Mouse (Mus musculus) MEL (cell line): ENCODE measurements around the gene Mysm1. TPM values are rescaled to one million over a fixed set of nuclear protein-coding genes. Genes with fewer than 3 reads are reported as not detected.

Source experiments
- DNase-seq: peaks from one replicate; pipeline ENCODE4 v3.0.0; 2011; ENCODE audit warnings: low read depth, low spot score
- H3K27ac ChIP-seq: 2 replicates; pipeline ENCODE4 v1.5.1; 2012; ENCODE audit warnings: low read depth, mild to moderate bottlenecking, control low read depth, low read length, moderate library complexity; ENCODE audit not compliant: control insufficient read depth
- H3K27me3 ChIP-seq, 2 experiments: fragments of 150-350 bp in 1 of 2; sonication (generic) in 1 of 2; 2 replicates each; pipeline ENCODE4 v1.6.1; 2012; ENCODE audit warnings: low read length in 2 of 2, mild to moderate bottlenecking in 2 of 2, improper control_type of control experiment in 1 of 2, moderate library complexity in 1 of 2; ENCODE audit not compliant: insufficient read depth in 2 of 2, control insufficient read depth in 1 of 2
- H3K36me3 ChIP-seq, 2 experiments: 2 replicates each; pipeline ENCODE4 v1.6.1; 2012 to 2014; ENCODE audit warnings: low read length in 2 of 2, improper control_type of control experiment in 1 of 2, inconsistent platforms in 1 of 2, mild to moderate bottlenecking in 1 of 2; ENCODE audit not compliant: insufficient read depth in 2 of 2, control insufficient read depth in 1 of 2
- H3K4me1 ChIP-seq, 2 experiments: fragments of 150-350 bp in 1 of 2; sonication (generic) in 1 of 2; 2 replicates each; pipeline ENCODE4 v1.6.1; 2012; ENCODE audit warnings: low read length in 2 of 2, improper control_type of control experiment in 1 of 2, mild to moderate bottlenecking in 1 of 2; ENCODE audit not compliant: insufficient read depth in 2 of 2, control insufficient read depth in 1 of 2
- H3K4me3 ChIP-seq, 2 experiments: fragments of 150-350 bp in 1 of 2; sonication (generic) in 1 of 2; 2 replicates each; pipeline ENCODE4 v1.5.1; 2012; ENCODE audit warnings: low read depth in 2 of 2, low read length in 2 of 2, mild to moderate bottlenecking in 2 of 2, moderate library complexity in 2 of 2, control low read depth in 1 of 2, improper control_type of control experiment in 1 of 2; ENCODE audit not compliant: control insufficient read depth in 1 of 2, insufficient read depth in 1 of 2
- H3K79me2 ChIP-seq: 2 replicates; pipeline ENCODE4 v1.6.1; 2012; ENCODE audit warnings: mild to moderate bottlenecking, low read length, moderate library complexity; ENCODE audit not compliant: control insufficient read depth, poor library complexity, insufficient read depth
- H3K9ac ChIP-seq: 2 replicates; pipeline ENCODE4 v1.6.1; 2012; ENCODE audit warnings: low read depth, mild to moderate bottlenecking, control low read depth, low read length, moderate library complexity; ENCODE audit not compliant: control insufficient read depth, poor library complexity, severe bottlenecking
- H3K9me3 ChIP-seq: fragments of 150-350 bp; sonication (generic); replicated peaks from 2 replicates; pipeline ENCODE4 v1.6.1; 2012; ENCODE audit warnings: mild to moderate bottlenecking, low read length, improper control_type of control experiment, moderate library complexity; ENCODE audit not compliant: insufficient read depth
- BHLHE40 ChIP-seq: IDR thresholded peaks from 2 replicates; pipeline ENCODE4 v1.6.1; 2012; ENCODE audit warnings: low read depth, mild to moderate bottlenecking, inconsistent platforms, low read length, improper control_type of control experiment, borderline replicate concordance
- CHD1 ChIP-seq: IDR thresholded peaks from 2 replicates; pipeline ENCODE4 v1.6.1; 2012; ENCODE audit warnings: low read depth, mild to moderate bottlenecking, inconsistent platforms, low read length, improper control_type of control experiment
- CTCF ChIP-seq, 3 experiments: IDR thresholded peaks in 2 of 3; conservative IDR thresholded peaks in 1 of 3; 2 replicates each; pipeline ENCODE4 v1.5.1; 2011 to 2012; ENCODE audit warnings: low read length in 3 of 3, low read depth in 2 of 3, mild to moderate bottlenecking in 2 of 3, improper control_type of control experiment in 1 of 3, inconsistent platforms in 1 of 3, mixed read lengths in 1 of 3, moderate library complexity in 1 of 3; ENCODE audit not compliant: control insufficient read depth in 1 of 3, insufficient read depth in 1 of 3, poor library complexity in 1 of 3, severe bottlenecking in 1 of 3
- ELF1 ChIP-seq: IDR thresholded peaks from 2 replicates; pipeline ENCODE4 v1.6.1; 2014; ENCODE audit warnings: low read depth, mild to moderate bottlenecking, inconsistent platforms, low read length, improper control_type of control experiment, moderate library complexity
- EP300 ChIP-seq, 2 experiments: IDR thresholded peaks; 2 replicates each; pipeline ENCODE4 v1.6.1; 2011; ENCODE audit warnings: improper control_type of control experiment in 2 of 2, low read length in 2 of 2, low read depth in 1 of 2, mild to moderate bottlenecking in 1 of 2
- JUND ChIP-seq: IDR thresholded peaks from 2 replicates; pipeline ENCODE4 v1.6.1; 2011; ENCODE audit warnings: low read depth, mild to moderate bottlenecking, improper control_type of control experiment, low read length
- KAT2A ChIP-seq: conservative IDR thresholded peaks from 2 replicates; pipeline ENCODE4 v1.6.1; 2012; ENCODE audit warnings: low read depth, low read length, improper control_type of control experiment, inconsistent platforms
- MAFK ChIP-seq: IDR thresholded peaks from 2 replicates; pipeline ENCODE4 v1.6.1; 2011; ENCODE audit warnings: low read depth, mild to moderate bottlenecking, low read length, improper control_type of control experiment, borderline replicate concordance
- MAX ChIP-seq: IDR thresholded peaks from 2 replicates; pipeline ENCODE4 v1.6.1; 2011; ENCODE audit warnings: low read length, improper control_type of control experiment
- MAZ ChIP-seq: IDR thresholded peaks from 2 replicates; pipeline ENCODE4 v1.6.1; 2012; ENCODE audit warnings: low read depth, mild to moderate bottlenecking, inconsistent platforms, low read length, improper control_type of control experiment
- MYB ChIP-seq: IDR thresholded peaks from 2 replicates; pipeline ENCODE4 v1.6.1; 2011; ENCODE audit warnings: mild to moderate bottlenecking, low read depth, low read length, improper control_type of control experiment
- MYC ChIP-seq: IDR thresholded peaks from 2 replicates; pipeline ENCODE4 v1.6.1; 2011; ENCODE audit warnings: low read depth, mild to moderate bottlenecking, low read length, improper control_type of control experiment, moderate library complexity
- NRF1 ChIP-seq: IDR thresholded peaks from 2 replicates; pipeline ENCODE4 v1.6.1; 2014; ENCODE audit warnings: low read depth, mild to moderate bottlenecking, inconsistent platforms, low read length, improper control_type of control experiment, moderate library complexity; ENCODE audit not compliant: poor library complexity, insufficient read depth, severe bottlenecking
- RAD21 ChIP-seq: IDR thresholded peaks from 2 replicates; pipeline ENCODE4 v1.6.1; 2011; ENCODE audit warnings: mild to moderate bottlenecking, low read depth, low read length, improper control_type of control experiment
- RCOR1 ChIP-seq: IDR thresholded peaks from 2 replicates; pipeline ENCODE4 v1.6.1; 2012; ENCODE audit warnings: low read depth, mild to moderate bottlenecking, inconsistent platforms, low read length, improper control_type of control experiment
- SIN3A ChIP-seq: IDR thresholded peaks from 2 replicates; pipeline ENCODE4 v1.6.1; 2012; ENCODE audit warnings: low read length, improper control_type of control experiment, inconsistent platforms
- SMC3 ChIP-seq: IDR thresholded peaks from 2 replicates; pipeline ENCODE4 v1.6.1; 2011; ENCODE audit warnings: low read depth, low read length, improper control_type of control experiment
- TAL1 ChIP-seq: IDR thresholded peaks from 2 replicates; pipeline ENCODE4 v1.6.1; 2012; ENCODE audit warnings: mild to moderate bottlenecking, inconsistent platforms, low read length, moderate library complexity, mixed read lengths
- UBTF ChIP-seq: IDR thresholded peaks from 2 replicates; pipeline ENCODE4 v1.6.1; 2012; ENCODE audit warnings: low read depth, mild to moderate bottlenecking, inconsistent platforms, low read length, improper control_type of control experiment, moderate library complexity, borderline replicate concordance; ENCODE audit not compliant: insufficient read depth
- USF2 ChIP-seq, 2 experiments: IDR thresholded peaks; 2 replicates each; pipeline ENCODE4 v1.6.1; 2011 to 2012; ENCODE audit warnings: improper control_type of control experiment in 2 of 2, low read length in 2 of 2, borderline replicate concordance in 1 of 2, inconsistent platforms in 1 of 2, low read depth in 1 of 2, mild to moderate bottlenecking in 1 of 2; ENCODE audit not compliant: insufficient read depth in 1 of 2
- ZKSCAN1 ChIP-seq: IDR thresholded peaks from 2 replicates; pipeline ENCODE4 v1.6.1; 2012; ENCODE audit warnings: low read depth, mild to moderate bottlenecking, inconsistent platforms, low read length, improper control_type of control experiment, moderate library complexity
- ZMIZ1 ChIP-seq: IDR thresholded peaks from 2 replicates; pipeline ENCODE4 v1.6.1; 2012; ENCODE audit warnings: low read depth, mild to moderate bottlenecking, inconsistent platforms, low read length, improper control_type of control experiment, moderate library complexity
- polyA plus RNA-seq, 2 experiments: library from polyadenylated mRNA; stranded (reverse) in 1 of 2; unstranded in 1 of 2; fragments of >175 nt in 1 of 2; fragments of >200 nt in 1 of 2; gene quantifications; 2 replicates each; pipeline versions ENCODE4 v1.2.1 to v1.2.4; 2012; ENCODE audit warnings: low replicate concordance in 2 of 2, low read depth in 1 of 2; ENCODE audit not compliant: insufficient read length in 2 of 2, insufficient read depth in 1 of 2, missing spikeins in 1 of 2
- total RNA-seq: library from RNA; depleted of rRNA; stranded (reverse); fragments of 300-350 nt; gene quantifications from 2 replicates; pipeline ENCODE4 v1.2.3, GENCODE M21; 2012

The Mysm1 gene
- total and polyA plus RNA-seq, 3 experiments = 10.8 to 14.8 TPM; not detected in 1

DNA sequence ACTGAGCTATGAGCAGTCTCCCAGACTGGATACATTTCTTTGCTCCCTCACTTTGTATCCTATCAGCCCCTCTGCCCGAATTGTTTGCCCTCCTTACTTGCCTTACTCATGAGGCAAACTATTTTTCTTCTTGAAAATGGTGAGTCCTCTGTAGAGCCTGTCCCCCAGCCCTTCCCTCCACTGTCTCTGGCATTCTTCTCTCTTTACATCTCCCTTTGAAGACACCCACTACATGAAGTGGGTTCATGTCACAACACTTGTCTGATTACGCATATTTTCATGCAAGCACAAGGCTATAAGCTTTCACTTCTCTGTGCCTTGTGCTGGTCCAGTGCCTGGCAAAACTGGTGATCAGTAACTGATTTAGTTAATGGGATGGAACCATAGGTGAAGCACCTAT, 41.3 kb upstream of the Mysm1 start:
- Histone ChIP-seq H3K79me2 (no peaks in the 10 kb centered on the region), H3K9ac (no peak overlapping the region)

GRCm38 (mm10) chr4:95018221-95018620, 39.3 kb upstream of the Mysm1 start:
- no peaks in the 10 kb centered on the region for H3K4me1 ChIP-seq
- H3K9ac ChIP-seq = no peak overlapping the region
- no peaks in the 10 kb centered on the region for H3K9me3 ChIP-seq
- H3K4me3 ChIP-seq = no peak overlapping the region
- no peaks in the 10 kb centered on the region for H3K79me2 ChIP-seq
- DNase-seq = no peak
- TF ChIP-seq CHD1 (no peak), CTCF (IDR thresholded peaks at IDR 0.05 in 2 of 3, conservative IDR thresholded peaks at IDR 0.05 in 1 of 3; ENCODE audit: control insufficient read depth in 1 of 3, insufficient read depth in 1 of 3, low read depth in 2 of 3, low read length in 3 of 3, poor library complexity in 1 of 3, severe bottlenecking in 1 of 3) (no peak), BHLHE40 (no peak), MYC (no peak), SMC3 (no peak), ELF1 (no peak)
- no peaks in the 10 kb centered on the region; a peak in 1 of 4 replicates for H3K27me3 ChIP-seq
- H3K27ac ChIP-seq = no peak overlapping the region
- H3K36me3 ChIP-seq = no peaks in the 10 kb centered on the region

More for the DNA sequence above, 41.3 kb upstream of the Mysm1 start:
- Histone ChIP-seq H3K36me3 (no peaks in the 10 kb centered on the region), H3K27me3 (no peaks in the 10 kb centered on the region; a peak in 1 of 4 replicates), H3K27ac (no peak overlapping the region), H3K9me3 (no peaks in the 10 kb centered on the region), H3K4me3 (no peak overlapping the region), H3K4me1 (no peaks in the 10 kb centered on the region)
- DNase-seq = no peak
- no peak for TF ChIP-seq NRF1
- no peak for TF ChIP-seq JUND
- TF ChIP-seq RCOR1 = no peak
- no peak for TF ChIP-seq TAL1
- TF ChIP-seq ZMIZ1 = no peak
- TF ChIP-seq BHLHE40 = no peak
- no peak for TF ChIP-seq CHD1
- no peak for TF ChIP-seq MYB
- TF ChIP-seq MAX = no peak
- TF ChIP-seq MAZ = no peak
- no peak for TF ChIP-seq SIN3A
- TF ChIP-seq UBTF = no peak
- no peak for TF ChIP-seq RAD21
- TF ChIP-seq EP300 (IDR thresholded peaks at IDR 0.05; ENCODE audit: low read depth in 1 of 2, low read length in 2 of 2) = no peak
- TF ChIP-seq USF2 (IDR thresholded peaks at IDR 0.05; ENCODE audit: borderline replicate concordance in 1 of 2, insufficient read depth in 1 of 2, low read depth in 1 of 2, low read length in 2 of 2) = no peak
- TF ChIP-seq CTCF (IDR thresholded peaks at IDR 0.05 in 2 of 3, conservative IDR thresholded peaks at IDR 0.05 in 1 of 3; ENCODE audit: control insufficient read depth in 1 of 3, insufficient read depth in 1 of 3, low read depth in 2 of 3, low read length in 3 of 3, poor library complexity in 1 of 3, severe bottlenecking in 1 of 3) = no peak
- no peak for TF ChIP-seq MAFK
- no peak for TF ChIP-seq KAT2A
- no peak for TF ChIP-seq ELF1
- TF ChIP-seq ZKSCAN1 = no peak
